Mouse (Mus musculus): ENCODE measurements at regions not wholly inside any gene's neighbourhood (a gene's known extent, or its start where the extent isn't known, plus 50 kb on each side); places are given as distances from the start of the nearest gene placed in this dataset.
A peak's percentile ranks its signal among the peaks of the same experiment; 100 is the strongest.
"Not testable (repeated sequence)": the region's sequence is repeated elsewhere in the genome, so short reads cannot be mapped to it uniquely, and the experiment has no call there.

- 73% methylated on average over 2 of the region's 2 CpGs for WGBS
These were observed 341.2 kb upstream of the Kynu start for GRCm38 (mm10) chr2:43213901-43214300.

GRCm38 (mm10) chr2:43217119-43217518 lies 338.0 kb upstream of the Kynu start:
- WGBS: 18% methylated on average over 1 of the region's 1 CpGs
- H3K27ac ChIP-seq (ENCODE audit: low read depth, low read length): no peak overlapping the region
- peak; percentile 5 for DNase-seq
- ATAC-seq: no peak
- H3K4me2 ChIP-seq (ENCODE audit: low read depth): no peak overlapping the region
- no peak for TF ChIP-seq CTCF (IDR thresholded peaks at IDR 0.05; ENCODE audit: low read depth)
- no peaks in the 10 kb centered on the region for H3K9me3 ChIP-seq (ENCODE audit: low read length)
- H3K27me3 ChIP-seq (ENCODE audit: insufficient read depth, low read length): no peaks in the 10 kb centered on the region
- H3K4me1 ChIP-seq (ENCODE audit: insufficient read depth): no peaks in the 10 kb centered on the region
- no peak overlapping the region for H3K9ac ChIP-seq
- H3K4me3 ChIP-seq (ENCODE audit: low read depth, low read length): no peak overlapping the region
- H3K36me3 ChIP-seq (ENCODE audit: insufficient read depth): no peaks in the 10 kb centered on the region

More at GRCm38 (mm10) chr2:43213901-43214300, 341.2 kb upstream of the Kynu start:
- H3K4me1 ChIP-seq (ENCODE audit: insufficient read depth): no peaks in the 10 kb centered on the region
- H3K9me3 ChIP-seq (ENCODE audit: low read length): no peaks in the 10 kb centered on the region
- ATAC-seq (no peak), DNase-seq (no peak)
- no peak overlapping the region for H3K4me2 ChIP-seq (ENCODE audit: low read depth)
- no peak overlapping the region for H3K9ac ChIP-seq
- no peak overlapping the region for H3K4me3 ChIP-seq (ENCODE audit: low read depth, low read length)
- TF ChIP-seq CTCF (IDR thresholded peaks at IDR 0.05; ENCODE audit: low read depth): no peak
- no peak overlapping the region for H3K27ac ChIP-seq (ENCODE audit: low read depth, low read length)
- H3K27me3 ChIP-seq (ENCODE audit: insufficient read depth, low read length): no peaks in the 10 kb centered on the region
- H3K36me3 ChIP-seq (ENCODE audit: insufficient read depth): no peaks in the 10 kb centered on the region

- ATAC-seq (no peak), DNase-seq (no peak)
- Histone ChIP-seq H3K4me3 (ENCODE audit: low read depth, low read length) (no peak overlapping the region), H3K9me3 (ENCODE audit: low read length) (no peaks in the 10 kb centered on the region), H3K9ac (no peak overlapping the region), H3K4me2 (ENCODE audit: low read depth) (no peak overlapping the region), H3K36me3 (ENCODE audit: insufficient read depth) (no peaks in the 10 kb centered on the region), H3K27me3 (ENCODE audit: insufficient read depth, low read length) (no peaks in the 10 kb centered on the region), H3K4me1 (ENCODE audit: insufficient read depth) (no peaks in the 10 kb centered on the region), H3K27ac (ENCODE audit: low read depth, low read length) (no peak overlapping the region)
- TF ChIP-seq CTCF (IDR thresholded peaks at IDR 0.05; ENCODE audit: low read depth): no peak
- WGBS: 96% methylated on average over 3 of the region's 3 CpGs
These were observed 332.4 kb upstream of the Kynu start for GRCm38 (mm10) chr2:43222721-43223120.

GRCm38 (mm10) chr2:43224728-43225127 lies 330.4 kb upstream of the Kynu start:
- H3K4me3 ChIP-seq (ENCODE audit: low read depth, low read length); ATAC-seq; H3K27ac ChIP-seq (ENCODE audit: low read depth, low read length); H3K4me2 ChIP-seq (ENCODE audit: low read depth); H3K4me1 ChIP-seq (ENCODE audit: insufficient read depth); DNase-seq; H3K27me3 ChIP-seq (ENCODE audit: insufficient read depth, low read length); H3K36me3 ChIP-seq (ENCODE audit: insufficient read depth); H3K9me3 ChIP-seq (ENCODE audit: low read length); H3K9ac ChIP-seq: not testable (repeated sequence)
- WGBS: 83% methylated on average over 1 of the region's 1 CpGs

- no peak overlapping the region for H3K27ac ChIP-seq (ENCODE audit: low read depth, low read length)
These were observed 308.3 kb upstream of the Kynu start for GRCm38 (mm10) chr2:43246786-43247185.

GRCm38 (mm10) chr2:43248671-43249070 lies 306.5 kb upstream of the Kynu start:
- Histone ChIP-seq H3K36me3 (ENCODE audit: insufficient read depth) (no peaks in the 10 kb centered on the region), H3K4me2 (ENCODE audit: low read depth) (no peak overlapping the region), H3K9ac (no peak overlapping the region), H3K4me1 (ENCODE audit: insufficient read depth) (no peaks in the 10 kb centered on the region), H3K4me3 (ENCODE audit: low read depth, low read length) (no peak overlapping the region), H3K27ac (ENCODE audit: low read depth, low read length) (no peak overlapping the region), H3K9me3 (ENCODE audit: low read length) (no peaks in the 10 kb centered on the region), H3K27me3 (ENCODE audit: insufficient read depth, low read length) (no peaks in the 10 kb centered on the region)
- ATAC-seq (no peak), DNase-seq (peak; percentile 26)
- WGBS: 39% methylated on average over 2 of the region's 2 CpGs
- TF ChIP-seq CTCF (IDR thresholded peaks at IDR 0.05; ENCODE audit: low read depth): no peak

More at GRCm38 (mm10) chr2:43246786-43247185, 308.3 kb upstream of the Kynu start:
- no peak for DNase-seq
- no peak for TF ChIP-seq CTCF (IDR thresholded peaks at IDR 0.05; ENCODE audit: low read depth)
- Histone ChIP-seq H3K27me3 (ENCODE audit: insufficient read depth, low read length) (no peaks in the 10 kb centered on the region), H3K4me2 (ENCODE audit: low read depth) (no peak overlapping the region), H3K9me3 (ENCODE audit: low read length) (no peaks in the 10 kb centered on the region), H3K4me3 (ENCODE audit: low read depth, low read length) (no peak overlapping the region), H3K36me3 (ENCODE audit: insufficient read depth) (no peaks in the 10 kb centered on the region), H3K9ac (no peak overlapping the region), H3K4me1 (ENCODE audit: insufficient read depth) (no peaks in the 10 kb centered on the region)
- 48% methylated on average over 3 of the region's 3 CpGs for WGBS
- no peak for ATAC-seq

GRCm38 (mm10) chr2:43254709-43255108 lies 300.4 kb upstream of the Kynu start:
- no peak overlapping the region for H3K27ac ChIP-seq (ENCODE audit: low read depth, low read length)
- no peak for TF ChIP-seq CTCF (IDR thresholded peaks at IDR 0.05; ENCODE audit: low read depth)
- no peaks in the 10 kb centered on the region for H3K9me3 ChIP-seq (ENCODE audit: low read length)
- H3K4me1 ChIP-seq (ENCODE audit: insufficient read depth): no peaks in the 10 kb centered on the region
- no peaks in the 10 kb centered on the region for H3K36me3 ChIP-seq (ENCODE audit: insufficient read depth)
- DNase-seq: no peak
- H3K27me3 ChIP-seq (ENCODE audit: insufficient read depth, low read length): no peaks in the 10 kb centered on the region
- H3K9ac ChIP-seq: no peak overlapping the region
- peak; percentile 27; the same call in 1 of the 2 replicates for ATAC-seq
- WGBS: 58% methylated on average over 3 of the region's 3 CpGs
- no peak overlapping the region for H3K4me2 ChIP-seq (ENCODE audit: low read depth)
- no peak overlapping the region for H3K4me3 ChIP-seq (ENCODE audit: low read depth, low read length)

GRCm38 (mm10) chr2:43270802-43271201 lies 284.3 kb upstream of the Kynu start:
- Histone ChIP-seq H3K9me3 (ENCODE audit: low read length) (no peaks in the 10 kb centered on the region), H3K9ac (no peak overlapping the region), H3K4me2 (ENCODE audit: low read depth) (no peak overlapping the region), H3K4me3 (ENCODE audit: low read depth, low read length) (no peak overlapping the region), H3K36me3 (ENCODE audit: insufficient read depth) (no peaks in the 10 kb centered on the region), H3K27ac (ENCODE audit: low read depth, low read length) (no peak overlapping the region), H3K4me1 (ENCODE audit: insufficient read depth) (no peaks in the 10 kb centered on the region), H3K27me3 (ENCODE audit: insufficient read depth, low read length) (no peaks in the 10 kb centered on the region)
- TF ChIP-seq CTCF (IDR thresholded peaks at IDR 0.05; ENCODE audit: low read depth): peak; percentile 60
- 45% methylated on average over 1 of the region's 1 CpGs for WGBS
- peak; percentile 71 for DNase-seq
- no peak; the same call in 1 of the 2 replicates for ATAC-seq
